Mouse (Mus musculus) T-helper 17 cell (primary cell): Measurements from ENCODE around the gene Rev1.

ENCODE experiments used
- in situ Hi-C, 2 experiments: fragments of 300-600 bp; cut with MboI, MseI; formaldehyde crosslinking; loops; 1 replicate in 1 of 2; 2 replicates in 1 of 2; pipeline ENCODE4 v1.15.1; 2025; ENCODE audit warnings: high pct_unique_total_duplicates in 2 of 2

The Rev1 gene

GRCm38 (mm10) chr1:38129501-38130267 lies at the start of gene Rev1:
Rev1 (minus strand) TSS chr1:38129801.
- in situ Hi-C loops = no loop called here

- in situ Hi-C loops = loop anchor here (25.0 kb wide), 1 partner anchor 608 kb away; no protein-coding TSS in a partner anchor
These were observed 49.3 kb upstream of the Rev1 start for GRCm38 (mm10) chr1:38178929-38179328.

- in situ Hi-C loops = loop anchor here (25.0 kb wide), 1 partner anchor 611 kb away; no protein-coding TSS in a partner anchor
These were observed 46.5 kb upstream of the Rev1 start for GRCm38 (mm10) chr1:38176077-38176476.

- in situ Hi-C loops = no loop called here
These were observed 42.3 kb upstream of the Rev1 start for GRCm38 (mm10) chr1:38171874-38172273.

- in situ Hi-C loops = no loop called here
These were observed 36.1 kb upstream of the Rev1 start for GRCm38 (mm10) chr1:38165696-38166095.

GRCm38 (mm10) chr1:38150086-38150485 lies 20.5 kb upstream of the Rev1 start:
- in situ Hi-C loops = no loop called here

- in situ Hi-C loops = no loop called here
These were observed 16.4 kb upstream of the Rev1 start for GRCm38 (mm10) chr1:38146008-38146407.

- in situ Hi-C loops = no loop called here
These were observed 11.8 kb upstream of the Rev1 start for GRCm38 (mm10) chr1:38141371-38141770.

- in situ Hi-C loops = no loop called here
These were observed 11.3 kb upstream of the Rev1 start for GRCm38 (mm10) chr1:38140911-38141310.

- in situ Hi-C loops = no loop called here
These were observed 9.8 kb upstream of the Rev1 start for GRCm38 (mm10) chr1:38139396-38139795.

GRCm38 (mm10) chr1:38132942-38133341 lies 3.3 kb upstream of the Rev1 start:
- in situ Hi-C loops = no loop called here

- in situ Hi-C loops = no loop called here
These were observed 1.3 kb upstream of the Rev1 start for GRCm38 (mm10) chr1:38130715-38131483.

GRCm38 (mm10) chr1:38128919-38129436 lies 623 bp downstream of the Rev1 start:
- in situ Hi-C loops = no loop called here

GRCm38 (mm10) chr1:38127036-38127435 lies 2.6 kb downstream of the Rev1 start:
- in situ Hi-C loops = no loop called here

GRCm38 (mm10) chr1:38126426-38126825 lies 3.2 kb downstream of the Rev1 start:
- in situ Hi-C loops = no loop called here

- in situ Hi-C loops = no loop called here
These were observed 5.3 kb downstream of the Rev1 start for GRCm38 (mm10) chr1:38124261-38124660.

GRCm38 (mm10) chr1:38120877-38121276 lies 8.7 kb downstream of the Rev1 start:
- in situ Hi-C loops = no loop called here

GRCm38 (mm10) chr1:38118624-38119023 lies 11.0 kb downstream of the Rev1 start:
- in situ Hi-C loops = no loop called here

- in situ Hi-C loops = loop anchor here in 1 of 2 experiments (5.0 kb wide), 1 partner anchor 87 kb away; no protein-coding TSS in a partner anchor
These were observed 19.8 kb downstream of the Rev1 start for GRCm38 (mm10) chr1:38109786-38110185.

- in situ Hi-C loops = no loop called here
These were observed 25.8 kb downstream of the Rev1 start for GRCm38 (mm10) chr1:38103813-38104212.

GRCm38 (mm10) chr1:38103214-38103613 lies 26.4 kb downstream of the Rev1 start:
- in situ Hi-C loops = no loop called here

- in situ Hi-C loops = no loop called here
These were observed 48.3 kb downstream of the Rev1 start for GRCm38 (mm10) chr1:38081316-38081715.
